Mouse (Mus musculus) neutrophil, adult 5-6 weeks (primary cell): Measurements from ENCODE around the gene Pafah1b1. TPM values are rescaled to one million over a fixed set of nuclear protein-coding genes. Genes with fewer than 3 reads are reported as not detected.

Experiments used
- ATAC-seq: fragments of 151-379, 151-347 bp; 2 replicates; pipeline ENCODE4 v1.8.0; 2017; ENCODE audit warnings: mild to moderate bottlenecking, moderate TSS enrichment; ENCODE audit not compliant: insufficient number of reproducible peaks, poor library complexity, low FRiP score, severe bottlenecking; ENCODE audit errors: extremely low read depth
- total RNA-seq: library from RNA; stranded (forward); fragments of 200-1000 nt; gene quantifications from 2 replicates; pipeline ENCODE4 v1.2.3, GENCODE M21; 2017

The Pafah1b1 gene
- total RNA-seq, 1 experiment from 2014 or later: 112 TPM

DNA sequence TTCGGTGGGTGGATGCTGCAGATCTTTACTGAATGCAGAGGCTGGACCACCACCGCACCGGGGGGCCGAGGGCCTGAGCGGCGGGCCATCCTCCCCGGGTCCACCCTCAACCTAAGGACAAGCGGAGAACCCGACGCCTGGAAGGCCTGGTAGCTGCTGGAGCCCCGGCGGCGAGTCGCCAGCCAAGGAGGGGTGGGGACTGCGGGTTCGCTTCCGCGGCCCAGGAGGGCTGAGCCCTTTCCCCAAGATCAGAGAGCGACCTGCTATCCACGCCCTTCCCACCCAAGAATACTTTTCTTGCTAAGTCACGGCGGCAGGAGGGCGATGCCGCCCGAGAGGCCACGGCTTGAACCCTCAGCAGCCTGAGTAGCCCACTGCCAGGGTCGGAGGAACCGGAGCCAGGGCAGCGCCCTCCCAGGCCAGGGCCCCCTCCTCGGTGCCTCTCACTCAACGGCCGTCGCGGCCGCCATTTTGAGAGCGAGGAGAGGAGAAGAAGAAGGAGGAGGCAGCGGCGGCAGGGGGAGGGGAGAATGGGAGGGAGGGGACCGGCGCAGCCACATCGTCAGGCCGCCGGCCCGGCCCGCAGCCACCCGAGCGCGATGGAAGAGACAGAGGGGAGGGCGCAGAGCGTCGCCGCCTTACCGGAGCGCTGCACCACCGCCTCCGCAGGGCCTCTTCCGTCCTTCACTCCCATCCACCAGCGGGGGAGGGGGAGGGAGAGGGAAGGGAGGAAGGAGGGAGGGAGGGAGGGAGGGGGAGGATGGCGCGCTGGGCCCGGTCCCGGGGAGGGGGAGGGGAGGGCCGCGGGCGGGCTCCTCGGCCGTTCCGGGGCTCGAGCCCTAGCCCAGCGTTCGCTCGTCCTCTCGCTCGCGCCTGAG, 874 bp downstream of the Pafah1b1 start:
- ATAC-seq: peak; percentile 76

DNA sequence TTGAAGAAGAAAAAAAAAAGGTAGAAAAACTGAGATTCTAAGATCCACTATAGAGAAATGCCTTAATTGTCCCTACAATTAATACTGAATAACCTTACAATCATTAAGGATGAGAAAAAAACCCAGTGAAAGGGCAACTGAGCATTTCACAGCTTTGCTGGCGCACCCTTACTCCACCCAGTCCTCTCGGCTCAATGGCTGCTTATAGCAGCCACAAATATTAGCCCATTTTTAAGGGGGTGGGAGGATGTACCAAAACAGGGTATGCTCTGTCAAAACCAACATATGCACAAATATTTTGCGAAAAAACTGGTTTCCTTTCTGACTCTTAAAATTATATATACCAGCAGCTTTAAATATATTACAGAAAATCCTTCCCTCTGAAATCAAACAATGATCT, 2.5 kb downstream of the Pafah1b1 start:
- ATAC-seq: no peak

DNA sequence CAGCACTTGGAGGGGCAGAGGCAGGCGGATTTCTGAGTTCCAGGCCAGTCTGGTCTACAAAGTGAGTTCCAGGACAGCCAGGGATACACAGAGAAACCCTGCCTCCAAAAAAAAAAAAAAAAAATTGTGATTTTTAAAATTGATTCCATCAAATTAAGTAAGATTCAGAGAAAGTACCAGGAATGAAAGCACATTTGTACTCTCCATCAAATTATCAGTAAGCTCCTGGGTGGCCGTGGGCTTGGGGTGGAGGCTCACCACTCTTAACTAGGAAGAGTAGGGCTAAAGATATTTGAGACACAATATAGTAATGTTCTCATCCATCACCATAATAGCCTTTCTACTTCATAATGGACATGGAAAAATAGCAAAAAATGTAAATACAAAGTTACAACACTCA, 3.3 kb downstream of the Pafah1b1 start:
- no peak for ATAC-seq

DNA sequence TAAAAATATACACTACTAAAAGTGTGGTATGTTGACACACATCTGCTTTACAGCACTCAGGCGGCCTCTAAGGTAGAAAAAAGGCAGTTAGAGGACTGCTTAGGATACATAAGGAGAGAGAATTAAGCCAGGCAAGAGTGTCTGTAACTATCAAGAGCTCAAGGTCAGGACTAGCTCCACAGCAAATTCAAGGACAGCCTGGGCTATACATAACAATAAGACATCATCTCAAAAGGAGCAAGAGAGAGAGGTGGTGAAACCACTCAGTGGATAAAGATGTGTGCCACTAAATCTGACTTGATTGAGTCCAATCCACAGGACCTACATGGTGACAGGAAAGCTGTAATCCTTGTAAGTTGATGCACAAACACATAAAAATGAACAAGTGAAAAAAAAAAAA, 3.8 kb downstream of the Pafah1b1 start:
- ATAC-seq: no peak

DNA sequence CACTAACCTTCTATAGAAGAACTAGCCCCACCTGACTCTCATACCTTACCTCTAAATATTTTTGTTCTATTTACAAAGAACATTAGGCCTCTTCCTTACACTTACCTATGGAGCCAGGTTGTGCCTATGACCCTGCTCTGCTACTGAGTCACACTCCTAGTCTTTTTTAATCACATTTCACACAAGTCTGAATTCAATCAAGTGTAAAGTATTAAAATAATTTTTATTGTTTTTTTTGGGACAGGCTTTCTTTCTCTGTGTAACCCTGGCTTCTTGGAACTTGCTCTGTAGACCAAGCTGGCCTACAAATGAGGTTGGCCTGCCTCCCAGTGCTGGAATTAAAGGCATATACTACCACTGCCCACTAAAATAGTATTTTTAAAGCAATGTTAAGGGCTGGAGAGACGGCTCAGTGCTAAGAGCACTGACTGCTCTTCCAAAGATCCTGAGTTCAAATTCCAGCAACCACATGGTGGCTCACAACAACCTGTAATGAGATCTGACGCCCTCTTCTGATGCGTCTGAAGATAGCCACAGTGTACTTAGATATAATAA, 8.4 kb downstream of the Pafah1b1 start:
- no peak for ATAC-seq

DNA sequence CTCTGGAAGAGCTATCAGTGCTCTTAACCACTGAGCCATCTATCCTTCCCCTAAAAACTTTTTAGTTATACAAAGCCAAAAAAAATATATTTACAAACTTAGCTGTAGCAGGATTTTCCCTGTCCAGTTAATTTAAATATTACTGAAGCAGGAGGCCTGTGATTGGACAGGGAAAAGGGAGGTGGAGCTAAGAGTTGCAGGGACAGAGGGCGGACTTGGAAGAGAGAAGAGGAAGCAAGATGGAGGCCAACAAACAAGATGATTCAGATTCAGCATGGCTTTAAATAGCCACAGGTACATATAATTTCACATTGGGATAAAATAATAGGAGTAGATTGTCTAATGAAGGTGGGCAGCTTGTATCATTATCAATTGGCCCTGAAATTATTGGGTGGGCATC, 13.8 kb downstream of the Pafah1b1 start:
- no peak for ATAC-seq

DNA sequence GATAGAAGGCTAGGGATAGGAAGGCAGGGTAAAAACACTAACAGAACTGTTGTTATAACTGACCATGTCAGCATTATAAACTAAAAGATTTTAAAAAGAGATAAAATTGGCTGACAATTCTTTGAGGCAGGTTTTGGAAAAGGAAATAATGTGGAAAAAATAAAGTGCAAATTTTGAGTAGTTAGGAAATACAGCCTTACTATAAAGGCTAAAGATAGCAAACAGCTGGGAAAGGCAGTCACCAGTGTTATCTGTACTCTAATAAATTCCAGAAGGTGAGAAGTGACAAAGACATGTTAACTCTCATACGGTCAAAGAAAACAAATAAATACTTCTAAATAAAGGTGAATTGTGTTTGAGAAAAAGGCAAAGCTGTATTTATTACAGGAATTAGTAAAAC, 15.7 kb downstream of the Pafah1b1 start:
- ATAC-seq: no peak

DNA sequence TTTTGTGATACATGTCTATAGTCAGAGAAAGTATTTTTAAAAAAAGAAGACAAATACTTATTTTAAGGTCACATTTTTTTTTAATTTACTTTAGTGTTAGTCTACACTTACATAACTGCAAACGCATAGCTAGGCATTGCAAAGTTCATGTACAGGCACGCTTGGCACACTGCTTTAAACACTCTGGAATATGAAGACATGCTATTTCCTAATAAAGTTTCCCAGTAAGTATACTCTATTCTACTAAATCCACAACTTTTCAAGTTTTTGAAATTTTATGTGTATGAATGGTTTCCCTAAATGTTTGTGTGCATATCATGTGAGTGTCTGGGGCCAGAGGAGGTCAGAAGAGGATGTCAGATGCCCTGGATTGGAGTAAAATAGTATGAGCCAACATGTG, 20.4 kb downstream of the Pafah1b1 start:
- no peak for ATAC-seq

DNA sequence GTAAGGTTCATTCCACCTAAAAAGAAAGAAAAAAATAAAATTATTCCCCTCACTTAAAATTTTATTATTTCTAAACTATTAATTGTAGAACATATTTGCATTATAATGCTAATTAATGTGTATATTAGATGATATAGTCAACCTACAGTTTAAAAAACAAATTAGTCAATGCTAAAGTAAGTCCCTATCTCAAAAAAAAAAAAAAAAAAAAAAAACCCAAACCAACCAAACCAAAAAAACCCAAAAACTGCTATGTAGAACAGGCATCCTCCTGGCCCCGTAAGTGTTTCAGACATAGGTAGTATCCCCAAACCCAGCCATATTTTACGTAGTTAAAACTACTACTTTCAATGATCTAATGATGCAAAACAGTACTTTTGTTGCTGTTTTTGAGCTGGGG, 25.0 kb downstream of the Pafah1b1 start:
- ATAC-seq: no peak

DNA sequence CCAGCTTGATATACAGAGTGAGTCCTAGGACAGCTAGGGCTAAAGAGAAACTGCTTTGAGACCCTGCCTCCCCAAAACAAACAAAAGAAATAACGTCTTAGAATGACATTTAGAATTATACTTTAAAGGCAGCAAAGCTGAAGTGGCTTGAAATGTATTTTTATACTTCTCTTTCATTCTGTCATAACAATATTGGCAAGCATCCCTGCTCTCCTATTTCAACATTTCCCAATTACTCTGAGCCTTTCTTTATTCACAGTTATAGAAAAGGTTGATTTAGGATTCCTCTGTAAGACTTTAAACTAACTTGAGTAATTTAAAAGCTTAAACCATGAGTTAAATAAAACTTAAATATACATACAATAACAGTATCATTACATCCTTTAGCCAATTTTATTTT, 32.3 kb downstream of the Pafah1b1 start:
- no peak for ATAC-seq

DNA sequence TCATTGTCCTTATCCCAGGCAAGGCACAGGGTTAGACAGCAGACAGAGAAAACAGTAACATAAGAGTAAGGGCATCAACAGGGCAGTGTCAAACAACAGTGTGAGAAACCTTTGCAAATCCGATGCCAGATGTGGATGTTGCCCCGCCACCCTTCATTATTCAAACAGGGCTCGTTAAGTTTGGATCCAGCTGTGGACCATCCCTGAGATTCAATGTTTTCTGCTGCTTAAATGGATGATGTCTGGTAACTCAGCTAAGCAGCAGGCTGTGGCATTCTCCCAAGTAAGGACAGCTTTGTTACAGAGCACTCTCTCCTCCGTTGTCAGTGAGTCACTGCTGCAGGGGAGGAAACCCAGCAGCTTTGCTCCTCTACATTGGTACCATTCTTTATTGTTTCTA, 49.3 kb downstream of the Pafah1b1 start:
- no peak for ATAC-seq

DNA sequence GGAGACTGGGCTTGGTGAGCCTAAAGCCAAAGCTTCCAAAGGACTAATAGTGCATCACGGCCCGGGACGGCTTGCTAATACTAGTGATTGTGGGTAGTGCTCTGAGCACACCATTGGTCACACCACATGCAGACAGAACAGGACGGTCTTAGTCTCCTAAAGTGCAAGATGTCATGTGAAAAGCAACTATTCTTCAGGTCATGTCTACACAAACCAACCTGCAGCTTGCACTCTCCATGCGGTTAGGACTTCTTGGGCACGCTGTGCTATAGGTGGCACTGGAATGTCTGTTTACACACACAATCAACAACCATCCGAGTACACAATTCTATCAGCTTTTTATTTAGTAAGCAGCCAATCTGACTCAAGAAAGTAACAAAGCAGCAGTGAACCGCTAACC, 49.8 kb downstream of the Pafah1b1 start:
- ATAC-seq: no peak

DNA sequence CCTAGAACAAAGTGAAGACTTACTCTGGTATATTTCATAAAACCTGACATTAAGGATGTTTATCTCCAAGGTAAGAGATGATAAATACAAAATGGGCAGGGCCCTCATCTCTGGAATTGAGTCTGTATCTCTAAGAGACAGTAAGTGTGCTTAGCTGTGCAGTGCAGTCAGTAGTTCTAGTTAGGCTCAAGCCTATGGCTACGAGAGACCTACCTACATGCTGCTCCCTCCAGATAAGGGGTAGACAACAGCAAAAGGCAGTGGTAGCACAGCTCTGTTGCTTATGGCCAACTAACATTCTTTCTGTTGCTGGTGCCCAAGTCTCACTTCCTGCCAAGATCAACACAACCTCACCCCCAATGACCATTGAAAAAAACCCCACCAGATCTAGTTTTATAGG, 50.9 kb downstream of the Pafah1b1 start:
- no peak for ATAC-seq

DNA sequence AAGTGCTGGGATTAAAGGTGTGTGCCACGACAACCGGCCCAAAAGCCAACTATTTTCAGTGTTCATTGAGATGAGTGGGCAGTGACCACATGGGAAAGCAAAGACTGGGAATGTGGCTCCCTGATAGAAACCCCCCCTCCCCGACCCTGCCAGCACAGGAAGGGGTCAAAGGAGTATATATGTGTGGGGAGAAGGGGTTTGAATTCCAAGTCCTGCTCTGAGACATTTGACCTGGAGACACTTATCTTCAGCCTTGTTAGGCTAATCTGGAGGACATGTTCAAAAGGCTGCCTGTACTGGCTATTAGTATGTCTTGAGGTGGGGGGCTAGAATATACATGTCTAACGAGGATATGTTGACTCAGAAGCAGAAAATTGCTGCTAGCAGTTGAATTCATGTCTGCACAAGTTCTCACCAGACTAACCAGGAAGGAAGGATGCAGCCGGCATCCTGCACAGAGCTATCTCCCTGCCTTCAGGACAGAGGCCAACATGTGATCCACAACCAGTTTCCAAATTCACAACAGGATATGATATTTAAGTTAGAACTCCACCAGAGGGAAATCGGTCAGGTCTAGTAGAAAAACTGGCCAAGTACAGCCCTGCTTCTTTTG, 51.5 kb downstream of the Pafah1b1 start:
- no peak for ATAC-seq

DNA sequence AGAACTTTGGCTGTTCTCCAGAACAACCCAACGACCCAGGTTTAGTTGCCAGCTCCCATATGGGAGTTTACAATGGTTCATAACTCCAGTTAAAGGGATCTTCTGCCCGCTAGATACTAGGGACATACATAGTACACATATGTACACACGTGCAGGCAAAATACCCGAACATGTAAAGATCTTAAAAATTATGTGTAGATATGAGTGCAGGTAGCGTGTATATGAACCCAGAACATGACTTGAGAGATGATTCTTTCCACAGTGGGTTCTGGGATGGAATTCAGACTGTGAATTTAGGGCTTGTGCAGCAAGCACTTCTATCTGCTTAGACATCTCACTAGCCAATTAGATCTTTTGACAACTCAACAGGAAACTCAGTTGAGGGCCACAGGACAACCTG, 52.6 kb downstream of the Pafah1b1 start:
- ATAC-seq: no peak

DNA sequence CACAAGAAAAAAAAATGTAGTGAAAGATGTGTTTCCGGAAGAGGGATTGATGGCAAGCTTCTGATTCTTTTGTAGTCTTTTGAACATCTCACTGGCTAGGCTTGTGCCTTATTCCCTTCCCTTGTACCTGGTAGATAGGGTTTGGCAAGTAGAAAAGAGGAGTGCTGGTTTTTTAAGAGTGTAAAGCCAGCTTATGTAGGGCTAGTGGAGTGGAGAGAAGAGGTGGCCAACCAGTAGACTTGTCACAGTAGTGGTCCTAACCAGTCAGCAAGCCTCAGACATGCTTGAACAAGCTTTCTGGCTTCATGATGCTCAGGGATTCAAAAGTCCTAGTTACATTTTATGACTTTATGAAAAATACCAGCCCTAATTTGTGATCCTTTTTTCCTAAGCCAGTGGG, 53.5 kb downstream of the Pafah1b1 start:
- no peak for ATAC-seq

DNA sequence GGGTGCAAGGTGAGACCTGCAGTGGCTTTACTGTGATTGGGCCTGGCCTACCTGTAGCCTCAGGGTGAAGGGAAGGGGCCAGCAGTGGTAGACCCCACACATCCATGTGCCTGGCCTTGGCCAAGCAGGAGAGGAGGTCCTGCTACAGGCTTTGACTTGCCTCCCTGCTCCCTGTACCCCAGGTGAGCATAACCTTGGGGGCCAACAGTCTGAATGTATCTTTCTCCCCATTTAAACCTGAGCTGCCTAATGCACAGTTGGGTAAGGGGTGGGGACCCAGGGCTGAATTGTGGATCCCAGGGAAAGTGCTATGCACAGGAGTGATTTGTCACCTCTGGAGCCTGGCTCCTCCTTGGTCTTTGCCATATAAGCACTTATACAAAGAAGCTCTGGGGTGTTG, 54.3 kb downstream of the Pafah1b1 start:
- ATAC-seq: no peak

DNA sequence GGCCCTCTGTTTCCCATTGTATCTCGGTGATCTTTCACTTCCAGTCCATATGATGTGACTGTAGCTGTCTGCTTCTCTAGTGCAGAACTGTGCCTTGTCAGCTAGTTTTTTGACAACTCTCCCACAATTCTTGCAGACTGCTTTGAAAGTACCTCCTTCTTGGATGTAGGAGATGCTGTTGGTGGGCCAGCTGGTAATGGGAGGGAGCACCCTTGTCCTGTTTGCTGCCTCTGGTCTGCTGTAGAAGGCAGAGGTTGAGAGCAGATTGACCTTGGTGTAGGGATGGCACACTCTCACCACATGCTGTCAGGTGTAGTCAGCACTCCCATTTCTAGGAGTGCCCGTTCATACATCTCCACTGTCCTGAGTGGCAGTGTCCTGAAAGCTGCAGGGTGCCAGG, 55.5 kb downstream of the Pafah1b1 start:
- ATAC-seq: no peak

DNA sequence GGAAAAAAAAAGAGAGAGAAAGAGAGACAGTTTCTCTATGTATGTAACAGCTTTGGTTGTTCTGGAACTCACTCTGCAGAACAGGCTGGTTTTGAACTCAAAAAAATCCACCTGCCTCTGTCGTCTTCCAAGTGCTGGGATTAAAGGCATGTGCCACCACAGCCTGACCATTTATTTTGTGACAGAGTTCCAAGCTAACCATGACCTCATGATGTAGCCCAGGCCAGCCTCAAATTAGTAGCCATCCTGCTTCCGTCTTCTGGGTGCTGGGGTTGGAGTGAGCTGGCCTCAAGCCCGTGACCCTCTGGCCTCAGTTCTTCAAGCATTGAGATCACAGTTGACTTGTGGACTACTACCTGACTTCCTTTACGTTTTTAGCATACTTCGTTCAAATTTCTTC, 56.0 kb downstream of the Pafah1b1 start:
- ATAC-seq: no peak

DNA sequence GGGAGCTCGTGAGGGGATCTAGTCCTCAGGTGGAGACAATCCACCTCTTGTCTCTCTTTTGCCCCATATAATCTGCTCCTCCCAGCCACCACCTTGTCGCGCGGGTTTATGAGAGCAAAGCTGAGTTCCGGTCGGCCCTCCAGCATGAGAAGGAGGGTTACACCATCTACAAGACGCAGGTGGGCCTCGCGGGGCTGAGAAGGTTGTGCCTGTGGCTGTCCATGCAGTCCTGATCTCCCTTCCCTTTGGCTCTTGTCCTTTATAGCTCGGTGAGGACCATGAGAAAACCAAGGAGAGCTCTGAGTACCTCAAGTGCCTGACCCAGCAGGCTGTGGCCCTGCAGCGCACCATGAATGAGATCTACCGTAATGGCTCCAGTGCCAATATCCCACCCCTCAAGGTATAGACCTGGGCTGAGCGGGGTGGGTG, 56.9 kb downstream of the Pafah1b1 start:
- ATAC-seq: no peak
